Mouse (Mus musculus) hindbrain, embryonic 16.5 days (tissue): ENCODE measurements around the gene Faap20. TPM values are rescaled to one million over a fixed set of nuclear protein-coding genes. Genes with fewer than 3 reads are reported as not detected.

Experiments
- ATAC-seq: fragments of 200-750 bp; cut with Nextera tagmentation; 2 replicates; pipeline ENCODE4 v1.8.0; 2017; ENCODE audit warnings: moderate TSS enrichment, moderate library complexity
- H3K27ac ChIP-seq: fragments of 300-500 bp; sonication (generic); 2 replicates; pipeline ENCODE4 v1.5.1; 2014; ENCODE audit warnings: low read depth, mild to moderate bottlenecking, control low read depth, low read length, moderate library complexity
- H3K27me3 ChIP-seq: fragments of 300-500 bp; sonication (generic); replicated peaks from 2 replicates; pipeline ENCODE4 v1.6.1; 2014; ENCODE audit warnings: low read length; ENCODE audit not compliant: control insufficient read depth, insufficient read depth
- H3K36me3 ChIP-seq: fragments of 300-500 bp; sonication (generic); 2 replicates; pipeline ENCODE4 v1.6.1; 2014; ENCODE audit warnings: mild to moderate bottlenecking, low read length, moderate library complexity, mixed read lengths; ENCODE audit not compliant: control insufficient read depth, insufficient read depth
- H3K4me1 ChIP-seq: fragments of 300-500 bp; sonication (generic); 2 replicates; pipeline ENCODE4 v1.6.1; 2014; ENCODE audit warnings: low read depth, low read length; ENCODE audit not compliant: control insufficient read depth, insufficient read depth
- H3K4me2 ChIP-seq: fragments of 300-500 bp; sonication (generic); 2 replicates; pipeline ENCODE4 v1.6.1; 2014; ENCODE audit warnings: mild to moderate bottlenecking, low read length, control low read depth, moderate library complexity
- H3K4me3 ChIP-seq: fragments of 300-500 bp; sonication (generic); 2 replicates; pipeline ENCODE4 v1.5.1; 2014; ENCODE audit warnings: mild to moderate bottlenecking, low read length, control low read depth, moderate library complexity
- H3K9ac ChIP-seq: fragments of 300-500 bp; sonication (generic); 2 replicates; pipeline ENCODE4 v1.6.1; 2014; ENCODE audit warnings: low read depth, mild to moderate bottlenecking, control low read depth, low read length, moderate library complexity
- H3K9me3 ChIP-seq: fragments of 300-500 bp; sonication (generic); 2 replicates; pipeline ENCODE4 v1.6.1; 2014; ENCODE audit warnings: mild to moderate bottlenecking, low read length, moderate library complexity; ENCODE audit not compliant: control insufficient read depth
- WGBS: fragments of 180-500 bp; shearing (Covaris S2); extraction: QIAGEN DNeasy Blood & Tissue Kit; methylation state at CpG from one replicate; pipeline ENCODE4 v1.1.7; 2014; 5-methylcytosine and 5-hydroxymethylcytosine counted together
- polyA plus RNA-seq: library from polyadenylated mRNA; unstranded; fragments of >200 nt; fragmentation: Nextera tagmentation; extraction: Ambion mirVana; gene quantifications from 2 replicates; pipeline ENCODE4 v1.2.1, GENCODE M21; 2015

Gene Faap20
- polyA plus RNA-seq, 1 experiment from 2014 or later = 72.5 TPM

DNA sequence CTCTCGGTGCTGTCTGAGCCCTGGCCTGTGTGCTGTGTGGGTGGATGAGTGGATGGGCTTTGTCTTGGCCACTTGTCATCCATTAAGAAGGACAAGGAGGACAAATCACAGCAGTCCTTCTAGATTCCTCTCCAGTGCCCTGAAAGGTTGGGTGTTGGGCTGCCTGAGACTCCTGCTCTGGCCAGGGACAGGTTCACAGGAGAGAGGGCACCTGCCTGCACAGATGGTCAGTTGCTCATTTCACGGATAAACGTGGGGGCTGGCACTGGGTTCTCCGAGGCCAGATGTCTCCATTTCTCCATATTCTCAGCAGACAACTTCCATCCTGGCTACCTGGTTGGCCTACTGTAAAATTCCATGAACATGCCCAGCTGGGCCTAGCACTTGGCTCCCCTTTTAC is 49.2 kb downstream of the Faap20 start:
- 89% methylated on average over 4 of the region's 4 CpGs for WGBS
- H3K27ac ChIP-seq = no peak overlapping the region
- peaks cover 8% of the 10 kb centered on the region for H3K4me1 ChIP-seq
- H3K27me3 ChIP-seq = no peaks in the 10 kb centered on the region
- H3K9ac ChIP-seq = no peak overlapping the region
- H3K36me3 ChIP-seq = no peaks in the 10 kb centered on the region
- H3K9me3 ChIP-seq = no peaks in the 10 kb centered on the region
- H3K4me2 ChIP-seq = no peak overlapping the region
- no peak overlapping the region for H3K4me3 ChIP-seq
- ATAC-seq = no peak

DNA sequence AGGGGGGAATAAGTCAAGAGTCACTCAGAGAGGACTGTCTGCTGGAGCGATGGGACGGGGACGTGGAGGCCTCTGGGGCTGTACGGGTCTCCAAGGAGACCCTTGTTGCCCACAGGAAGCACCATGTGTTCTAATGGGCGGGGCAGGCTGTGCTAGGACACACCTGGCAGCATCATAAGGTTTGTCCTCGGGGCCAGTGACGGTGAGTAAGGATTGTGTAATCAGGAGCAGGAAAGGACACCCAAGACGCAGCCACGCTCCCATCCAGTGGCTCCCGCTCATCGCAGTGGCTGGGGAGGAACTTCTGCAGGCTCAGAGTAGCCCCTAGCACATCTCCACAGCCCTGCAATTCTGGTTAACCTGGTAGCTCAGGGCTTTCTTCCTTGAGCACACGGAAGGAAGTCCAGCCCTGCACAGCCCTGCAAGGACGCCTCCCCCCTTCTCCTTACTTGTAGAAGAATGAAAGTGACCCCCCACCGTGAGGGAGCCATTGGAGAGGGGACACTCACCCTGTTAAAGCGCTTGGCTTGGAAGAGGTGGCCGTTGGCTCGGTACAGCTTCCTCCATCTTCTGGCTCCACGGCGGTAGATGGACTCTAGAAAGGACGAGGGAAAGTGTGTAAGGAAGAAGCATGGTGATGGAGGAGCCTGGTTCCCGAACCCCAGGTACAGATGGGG is 51.0 kb downstream of the Faap20 start:
- Histone ChIP-seq H3K4me2 (no peak overlapping the region), H3K9me3 (no peaks in the 10 kb centered on the region), H3K36me3 (no peaks in the 10 kb centered on the region), H3K4me1 (peaks cover 17% of the 10 kb centered on the region), H3K27ac (no peak overlapping the region), H3K27me3 (no peaks in the 10 kb centered on the region), H3K9ac (no peak overlapping the region), H3K4me3 (no peak overlapping the region)
- WGBS = 78% methylated on average over 21 of the region's 21 CpGs
- no peak for ATAC-seq

DNA sequence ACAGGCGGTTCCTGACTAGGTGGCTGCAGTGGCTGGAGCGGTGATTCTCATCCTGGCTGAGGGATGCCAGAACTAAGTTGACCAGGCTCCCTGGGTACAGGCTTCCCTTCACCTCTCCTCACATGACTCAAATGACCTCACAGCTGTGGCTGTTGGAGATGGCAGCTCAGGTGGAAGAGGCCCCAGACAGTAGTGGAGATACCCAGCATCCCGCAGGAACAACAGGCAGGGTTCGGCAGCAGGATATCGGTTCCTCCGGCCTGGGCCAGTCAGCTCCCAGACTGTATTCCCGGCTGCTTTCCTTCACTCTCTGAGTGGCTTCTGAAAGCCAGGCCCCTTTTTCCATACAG is 51.5 kb downstream of the Faap20 start:
- Histone ChIP-seq H3K27ac (no peak overlapping the region), H3K27me3 (no peaks in the 10 kb centered on the region), H3K4me1 (peaks cover 20% of the 10 kb centered on the region), H3K9me3 (no peaks in the 10 kb centered on the region), H3K9ac (no peak overlapping the region), H3K4me3 (no peak overlapping the region), H3K36me3 (no peaks in the 10 kb centered on the region), H3K4me2 (no peak overlapping the region)
- 94% methylated on average over 7 of the region's 7 CpGs for WGBS
- no peak for ATAC-seq

DNA sequence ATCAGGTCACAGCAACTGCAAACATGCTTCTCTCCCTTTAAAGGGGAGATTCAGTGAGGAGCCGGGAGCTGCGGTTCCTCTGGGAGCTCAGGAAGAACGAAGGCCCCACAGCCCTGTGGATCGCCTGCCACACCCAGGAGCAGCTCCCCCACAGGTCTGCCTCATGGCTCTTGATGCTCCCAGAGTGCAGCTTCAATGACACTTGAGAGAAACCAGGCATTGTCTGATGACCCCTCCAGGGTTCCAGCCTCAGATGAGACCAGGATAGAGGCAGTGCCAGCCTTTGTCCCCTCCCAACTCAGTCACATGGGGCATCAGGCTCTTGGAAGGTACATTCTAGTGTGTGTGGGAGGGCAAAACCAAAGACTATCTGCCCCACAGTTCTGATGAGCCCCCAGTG is 52.4 kb downstream of the Faap20 start:
- Histone ChIP-seq H3K4me2 (no peak overlapping the region), H3K36me3 (no peaks in the 10 kb centered on the region), H3K9ac (0 out of 2 replicates have a peak overlapping the region, but pooled peaks have one; percentile 29), H3K9me3 (no peaks in the 10 kb centered on the region), H3K27me3 (no peaks in the 10 kb centered on the region), H3K27ac (no peak overlapping the region), H3K4me1 (peaks cover 24% of the 10 kb centered on the region), H3K4me3 (no peak overlapping the region)
- ATAC-seq = no peak
- WGBS = 41% methylated on average over 4 of the region's 4 CpGs

DNA sequence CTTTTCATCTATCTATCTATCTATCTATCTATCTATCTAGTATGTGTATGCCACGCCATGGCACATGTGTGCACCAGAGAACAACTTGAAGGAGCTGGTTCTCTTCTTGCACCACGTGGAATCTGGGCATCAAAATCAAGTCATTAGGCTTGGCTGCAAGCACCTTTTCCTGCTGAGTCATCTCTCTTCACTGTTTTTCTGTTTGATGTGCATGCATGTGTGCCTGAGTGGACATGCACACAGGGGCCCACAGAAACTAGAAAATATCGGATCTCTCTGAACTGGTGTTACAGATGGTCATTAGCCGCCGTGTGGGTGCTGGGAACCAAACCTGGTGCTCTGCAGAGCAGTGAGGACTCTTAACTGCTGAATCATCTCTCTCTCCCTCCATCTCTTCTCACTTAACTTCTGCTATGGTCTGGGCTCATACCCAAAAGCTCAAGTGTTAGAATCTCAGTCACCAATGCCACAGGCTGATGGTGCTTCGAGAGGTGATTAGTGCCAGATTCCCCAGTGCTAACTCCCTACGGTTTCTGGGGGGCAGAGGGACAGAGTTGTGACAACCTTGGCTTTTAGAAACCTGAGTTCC is 55.0 kb downstream of the Faap20 start:
- Histone ChIP-seq H3K9ac (no peak overlapping the region), H3K9me3 (no peaks in the 10 kb centered on the region), H3K4me3 (no peak overlapping the region), H3K36me3 (no peaks in the 10 kb centered on the region), H3K27ac (no peak overlapping the region), H3K27me3 (no peaks in the 10 kb centered on the region), H3K4me2 (no peak overlapping the region), H3K4me1 (peaks cover 39% of the 10 kb centered on the region)
- no peak for ATAC-seq
- WGBS = 92% methylated on average over 7 of the region's 7 CpGs

DNA sequence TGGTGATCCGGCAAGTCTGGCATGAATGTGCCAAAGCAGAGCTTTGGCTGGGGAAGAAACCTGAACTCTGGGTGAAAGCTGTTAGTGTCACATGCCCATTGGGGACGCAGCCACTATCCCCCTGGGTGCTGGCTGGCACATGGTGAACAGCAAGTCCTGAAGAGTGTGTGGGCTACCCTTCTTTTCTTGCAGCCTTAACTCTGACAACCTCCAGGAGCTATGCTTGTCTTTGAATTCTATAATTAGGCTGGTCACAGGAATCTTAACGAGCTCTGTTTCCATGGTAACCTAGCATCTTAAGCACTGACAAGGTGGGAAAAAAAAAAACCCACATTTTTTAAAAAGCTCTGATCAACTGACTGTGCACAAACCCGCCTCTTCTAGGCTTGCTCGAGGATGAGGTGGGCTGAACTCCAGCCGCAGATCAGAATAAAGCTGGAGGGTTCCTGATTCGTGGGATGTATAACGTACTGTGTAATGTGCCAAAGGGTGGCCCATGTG is 56.0 kb downstream of the Faap20 start:
- Histone ChIP-seq H3K36me3 (no peaks in the 10 kb centered on the region), H3K27ac (peak overlapping the region; percentile 70), H3K27me3 (no peaks in the 10 kb centered on the region), H3K4me3 (no peak overlapping the region), H3K4me2 (peak overlapping the region; percentile 36), H3K4me1 (peaks cover 39% of the 10 kb centered on the region), H3K9me3 (no peaks in the 10 kb centered on the region), H3K9ac (0 out of 2 replicates have a peak overlapping the region, but pooled peaks have one; percentile 19)
- 0 out of 2 replicates have a peak, but pooled peaks have one; percentile 15 for ATAC-seq
- WGBS = 28% methylated on average over 8 of the region's 8 CpGs

Other genes starting within 250 kb of the Faap20 start
- gene Plch2, start 193.0 kb upstream of the Faap20 start, polyA plus RNA-seq = 17.0 and 19.5 TPM in 2 replicates
- gene Pex10, start 182.8 kb upstream of the Faap20 start, polyA plus RNA-seq = 20.6 and 21.1 TPM in 2 replicates
- 125 and 131 TPM in 2 replicates for gene Rer1, start 163.4 kb upstream of the Faap20 start, polyA plus RNA-seq
- 7.5 and 9.5 TPM in 2 replicates for gene Morn1, start 163.2 kb upstream of the Faap20 start, polyA plus RNA-seq
- gene Ski, start 27.2 kb upstream of the Faap20 start, polyA plus RNA-seq = 11.1 TPM in 2 replicates
- 93.2 and 93.9 TPM in 2 replicates for gene Prkcz, start 111.6 kb downstream of the Faap20 start, polyA plus RNA-seq
- 0.46 and 0.50 TPM in 2 replicates for gene Gabrd, start 148.3 kb downstream of the Faap20 start, polyA plus RNA-seq
- gene Cfap74, start 159.4 kb downstream of the Faap20 start, polyA plus RNA-seq = 4.5 and 5.0 TPM in 2 replicates
- gene Tmem52, start 219.3 kb downstream of the Faap20 start, polyA plus RNA-seq = 0.34 TPM in 1 of 2 replicates, not detected in the other
- 1,017 and 1,097 TPM in 2 replicates for gene Gnb1, start 241.6 kb downstream of the Faap20 start, polyA plus RNA-seq